Comparison of ENCODE assay signal across 8 mouse cellular contexts in the genomic region with DNA sequence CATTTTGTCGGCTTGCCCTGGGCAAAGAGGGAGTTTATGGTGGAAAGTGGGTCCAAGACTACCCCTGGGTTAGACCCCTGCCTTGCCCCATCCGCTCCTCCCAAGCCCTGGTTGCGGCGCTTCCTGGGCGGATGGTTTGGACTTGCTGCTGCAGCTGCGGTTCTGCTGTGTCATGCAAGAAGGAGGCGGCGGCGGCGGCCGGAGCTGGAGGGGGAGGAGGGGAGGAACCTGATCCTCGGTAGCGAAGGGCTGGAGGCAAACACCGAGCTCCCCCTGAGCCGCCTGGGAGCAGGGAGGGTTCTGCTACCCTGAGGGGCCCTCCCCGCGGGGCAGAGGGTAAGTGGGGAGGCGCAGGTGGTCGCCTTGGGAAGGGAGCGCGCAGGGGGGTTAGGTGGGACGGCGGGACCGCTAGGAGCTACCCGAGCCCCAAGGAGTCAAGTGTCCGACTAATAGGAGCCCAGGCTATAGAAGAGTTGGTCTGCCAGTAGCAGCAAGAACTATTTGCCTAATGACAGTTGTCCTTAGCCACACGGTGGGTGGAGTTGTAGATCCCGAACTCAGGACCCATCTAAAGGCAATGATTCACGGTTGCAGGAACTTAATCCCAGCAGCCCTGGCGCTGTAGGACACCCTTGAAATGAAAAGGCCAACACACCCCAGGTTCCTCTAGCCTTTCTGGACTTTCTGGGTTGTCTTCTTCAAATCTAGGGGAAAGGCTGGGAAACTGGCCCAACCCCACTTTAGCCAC.
DNase-seq lines count a peak whose midpoint lies in the region; ATAC-seq and TF ChIP-seq lines count a peak whose summit lies in the region.

No protein-coding gene starts in this region.

- H3K4me3 ChIP-seq in forebrain, embryonic 12.5 days (replicated peaks) = peak overlapping the region; percentile 41
- H3K4me3 ChIP-seq in heart, embryonic 15.5 days = peak overlapping the region; percentile 49
- H3K4me3 ChIP-seq in neural tube, embryonic 12.5 days = peak overlapping the region; percentile 35
- H3K4me3 ChIP-seq in thymus, adult 2 months (ENCODE audit: control insufficient read depth, insufficient read depth, low read length) = peak overlapping the region; percentile 23

- ATAC-seq in forebrain, embryonic 12.5 days (ENCODE audit: low FRiP score) = no peak
- 0 out of 2 replicates have a peak, but pooled peaks have one; percentile 14 for ATAC-seq in heart, embryonic 15.5 days (replicated peaks; ENCODE audit: insufficient number of reproducible peaks, insufficient read depth, low FRiP score, low read depth)
- ATAC-seq in neural tube, embryonic 12.5 days (ENCODE audit: low FRiP score, low read depth) = no peak; the same call in 1 of the 2 replicates

- H3K36me3 ChIP-seq in forebrain, embryonic 12.5 days (replicated peaks) = no peaks in the 10 kb centered on the region
- no peaks in the 10 kb centered on the region for H3K36me3 ChIP-seq in heart, embryonic 15.5 days
- H3K36me3 ChIP-seq in neural tube, embryonic 12.5 days = no peaks in the 10 kb centered on the region
- H3K36me3 ChIP-seq in thymus, adult 2 months (ENCODE audit: control insufficient read depth, insufficient read depth, low read length) = no peaks in the 10 kb centered on the region

- TF ChIP-seq CTCF in thymus, adult 2 months (IDR thresholded peaks at IDR 0.05; ENCODE audit: borderline replicate concordance, control insufficient read depth, extremely low read depth, insufficient read depth, low read length, poor library complexity) = no peak

- no peak overlapping the region for H3K27ac ChIP-seq in forebrain, embryonic 12.5 days
- H3K27ac ChIP-seq in heart, embryonic 15.5 days = no peak overlapping the region
- no peak overlapping the region for H3K27ac ChIP-seq in neural tube, embryonic 12.5 days
- H3K27ac ChIP-seq in thymus, adult 2 months (ENCODE audit: control insufficient read depth, insufficient read depth, low read length) = peak overlapping the region; percentile 24; the same call in 1 of the 2 replicates

- peak; percentile 77 for DNase-seq in CD4-positive helper T cell, adult 2 months (ENCODE audit: low read depth, low spot score)
- peak; percentile 89 for DNase-seq in brain, adult 2 months (ENCODE audit: low read depth, low spot score)
- DNase-seq in kidney, postnatal 10 days = peak; percentile 72
- DNase-seq in lung, adult 18-20 months = peak; percentile 85 to 89
- peak; percentile 51 for DNase-seq in thymus, adult 2 months

- peak overlapping the region; percentile 43 for H3K9ac ChIP-seq in forebrain, embryonic 12.5 days
- H3K9ac ChIP-seq in heart, embryonic 15.5 days = peak overlapping the region; percentile 49
- peak overlapping the region; percentile 47; the same call in 1 of the 2 replicates for H3K9ac ChIP-seq in neural tube, embryonic 12.5 days

- TF ChIP-seq POLR2A in thymus, adult 2 months (IDR thresholded peaks at IDR 0.05; ENCODE audit: control insufficient read depth, extremely low read depth, insufficient read depth, low read length, poor library complexity) = no peak

- H3K4me1 ChIP-seq in forebrain, embryonic 12.5 days = peaks cover 52% of the 10 kb centered on the region
- peaks cover 35% of the 10 kb centered on the region for H3K4me1 ChIP-seq in heart, embryonic 15.5 days (replicated peaks)
- peaks cover 38% of the 10 kb centered on the region for H3K4me1 ChIP-seq in neural tube, embryonic 12.5 days
- peaks cover 21% of the 10 kb centered on the region for H3K4me1 ChIP-seq in thymus, adult 2 months (replicated peaks; ENCODE audit: control insufficient read depth, insufficient read depth, low read length)

- H3K27me3 ChIP-seq in forebrain, embryonic 12.5 days = peaks cover 78% of the 10 kb centered on the region
- peaks cover 45% of the 10 kb centered on the region for H3K27me3 ChIP-seq in heart, embryonic 15.5 days
- H3K27me3 ChIP-seq in neural tube, embryonic 12.5 days (replicated peaks) = peaks cover 52% of the 10 kb centered on the region
- peaks cover 5% of the 10 kb centered on the region; the same call in 1 of the 2 replicates for H3K27me3 ChIP-seq in thymus, adult 2 months (ENCODE audit: control insufficient read depth, insufficient read depth, low read length)

- no peaks in the 10 kb centered on the region for H3K9me3 ChIP-seq in forebrain, embryonic 12.5 days
- H3K9me3 ChIP-seq in heart, embryonic 15.5 days (replicated peaks) = no peaks in the 10 kb centered on the region
- H3K9me3 ChIP-seq in neural tube, embryonic 12.5 days = no peaks in the 10 kb centered on the region

- under 1% methylated on average over 30 of the region's 30 CpGs for WGBS in forebrain, embryonic 12.5 days
- 2% methylated on average over 30 of the region's 30 CpGs for WGBS in heart, embryonic 15.5 days
- WGBS in neural tube, embryonic 12.5 days = under 1% methylated on average over 30 of the region's 30 CpGs
- WGBS in thymus, adult 2 months = 2% methylated on average over 30 of the region's 30 CpGs

- H3K4me2 ChIP-seq in forebrain, embryonic 12.5 days = peak overlapping the region; percentile 68
- peak overlapping the region; percentile 86 for H3K4me2 ChIP-seq in heart, embryonic 15.5 days
- H3K4me2 ChIP-seq in neural tube, embryonic 12.5 days (replicated peaks) = peak overlapping the region; percentile 71
